Mouse (Mus musculus): ENCODE measurements around the gene March9.
A peak's percentile ranks its signal among the peaks of the same experiment; 100 is the strongest.
"Not testable (repeated sequence)": the region's sequence is repeated elsewhere in the genome, so short reads cannot be mapped to it uniquely, and the experiment has no call there.

March9 gene

GRCm38 (mm10) chr10:127062503-127062902 lies 2.5 kb upstream of the March9 start:
- no peak for DNase-seq

GRCm38 (mm10) chr10:127062101-127062500 lies 2.1 kb upstream of the March9 start:
- not testable (repeated sequence) for DNase-seq

GRCm38 (mm10) chr10:127061513-127061912 lies 1.5 kb upstream of the March9 start:
- no peak for DNase-seq

- DNase-seq: peak in 1 of 2 experiments; percentile 30
Measured at GRCm38 (mm10) chr10:127061085-127061484, 1.1 kb upstream of the March9 start.

GRCm38 (mm10) chr10:127059174-127059967 lies 613 bp downstream of the March9 start:
- peak in 1 of 2 experiments; percentile 57 for DNase-seq

GRCm38 (mm10) chr10:127058708-127059107 lies 1.3 kb downstream of the March9 start:
- DNase-seq: no peak

GRCm38 (mm10) chr10:127058161-127058560 lies 1.8 kb downstream of the March9 start:
- DNase-seq: peak; percentile 81 to 83

GRCm38 (mm10) chr10:127056490-127056889 lies 3.5 kb downstream of the March9 start:
- DNase-seq: no peak

- no peak for DNase-seq
Measured at GRCm38 (mm10) chr10:127055406-127055805, 4.6 kb downstream of the March9 start.

GRCm38 (mm10) chr10:127054646-127055045 lies 5.3 kb downstream of the March9 start:
- DNase-seq: no peak

GRCm38 (mm10) chr10:127050119-127050474 lies 9.9 kb downstream of the March9 start:
- no peak for DNase-seq

- peak; percentile 43 to 57 for DNase-seq
Measured at GRCm38 (mm10) chr10:127049395-127050118, 10.4 kb downstream of the March9 start.

GRCm38 (mm10) chr10:127048608-127049394 lies 11.2 kb downstream of the March9 start:
- DNase-seq: peak; percentile 33 to 49

GRCm38 (mm10) chr10:127047954-127048353 lies 12.0 kb downstream of the March9 start, which contains the start of gene Cyp27b1:
Gene Cyp27b1 (plus strand): TSS chr10:127048250.
- DNase-seq: peak; percentile 20 to 56

GRCm38 (mm10) chr10:127043187-127043586 lies 16.8 kb downstream of the March9 start:
- DNase-seq: peak; percentile 81 to 96

GRCm38 (mm10) chr10:127042468-127043115 lies 17.4 kb downstream of the March9 start:
- no peak for DNase-seq

- DNase-seq: peak; percentile 90 to 93
Measured at GRCm38 (mm10) chr10:127041774-127042338, 18.1 kb downstream of the March9 start.

- DNase-seq: peak; percentile 61 to 74
Measured at GRCm38 (mm10) chr10:127041274-127041766, 18.7 kb downstream of the March9 start, which contains the start of the genes Mettl1 and Eef1akmt3. Gene Mettl1 (plus strand): TSS chr10:127041414. Gene Eef1akmt3 (minus strand): TSS chr10:127041513.

GRCm38 (mm10) chr10:127040569-127041214 lies 19.3 kb downstream of the March9 start:
- peak; percentile 43 to 66 for DNase-seq

GRCm38 (mm10) chr10:127037641-127038040 lies 22.3 kb downstream of the March9 start:
- peak; percentile 47 to 82 for DNase-seq

GRCm38 (mm10) chr10:127036273-127036672 lies 23.7 kb downstream of the March9 start:
- peak; percentile 78 to 92 for DNase-seq

All from kidney, postnatal 25 days (tissue).